Mouse (Mus musculus) small intestine, adult 2 months (tissue): ENCODE measurements around the gene Gm20403. TPM values are rescaled to one million over a fixed set of nuclear protein-coding genes. Genes with fewer than 3 reads are reported as not detected.

ENCODE experiments used
- H3K27ac ChIP-seq: fragments of 200-500 bp; 2 replicates; pipeline ENCODE4 v1.5.1; 2012; ENCODE audit warnings: low read depth, low read length, control low read depth, inconsistent platforms; ENCODE audit not compliant: insufficient read depth
- H3K27me3 ChIP-seq: fragments of 200-500 bp; 2 replicates; pipeline ENCODE4 v1.6.1; 2012; ENCODE audit warnings: mild to moderate bottlenecking, moderate library complexity, low read length, inconsistent platforms; ENCODE audit not compliant: control insufficient read depth, insufficient read depth
- H3K36me3 ChIP-seq: fragments of 200-500 bp; 2 replicates; pipeline ENCODE4 v1.6.1; 2012; ENCODE audit warnings: mild to moderate bottlenecking, low read length, control low read depth, inconsistent platforms; ENCODE audit not compliant: control insufficient read depth, insufficient read depth
- H3K4me1 ChIP-seq: fragments of 200-500 bp; 2 replicates; pipeline ENCODE4 v1.6.1; 2012; ENCODE audit warnings: low read length, inconsistent platforms, mixed read lengths; ENCODE audit not compliant: control insufficient read depth, insufficient read depth, insufficient read length
- H3K4me3 ChIP-seq: fragments of 200-500 bp; 2 replicates; pipeline ENCODE4 v1.5.1; 2012; ENCODE audit warnings: low read depth, mild to moderate bottlenecking, control low read depth, inconsistent platforms, low read length, moderate library complexity
- CTCF ChIP-seq: fragments of 200-500 bp; IDR thresholded peaks from 2 replicates; pipeline ENCODE4 v1.5.1; 2012; ENCODE audit warnings: low read depth, mild to moderate bottlenecking, control low read depth, inconsistent platforms, low read length, moderate library complexity, mixed read lengths; ENCODE audit not compliant: insufficient replicate concordance, insufficient read length; ENCODE audit errors: extremely low read depth
- POLR2A ChIP-seq: fragments of 200-500 bp; IDR thresholded peaks from 2 replicates; pipeline ENCODE4 v1.6.1; 2012; ENCODE audit warnings: low read depth, mild to moderate bottlenecking, control low read depth, inconsistent platforms, low read length, moderate library complexity
- WGBS: fragments of 180-500 bp; shearing (Covaris S2); methylation state at CpG from one replicate; pipeline ENCODE4 v1.1.7; 2018; 5-methylcytosine and 5-hydroxymethylcytosine counted together
- polyA plus RNA-seq: library from polyadenylated mRNA; depleted of rRNA; stranded (reverse); fragments of >200 nt; gene quantifications from 2 replicates; pipeline ENCODE4 v1.2.3, GENCODE M21; 2012

The Gm20403 gene
- polyA plus RNA-seq, 1 experiment = not detected

- peaks cover 5% of the 10 kb centered on the region for H3K36me3 ChIP-seq
- 88% methylated on average over 6 of the region's 6 CpGs for WGBS
- TF ChIP-seq POLR2A (no peak), CTCF (no peak)
Measured at GRCm38 (mm10) chr12:54981962-54982361, 4.4 kb downstream of the Gm20403 start.

GRCm38 (mm10) chr12:54980939-54981338, 5.4 kb downstream of the Gm20403 start:
- TF ChIP-seq POLR2A = no peak
- no peak for TF ChIP-seq CTCF

More at GRCm38 (mm10) chr12:54981962-54982361, 4.4 kb downstream of the Gm20403 start:
- Histone ChIP-seq H3K27me3 (no peaks in the 10 kb centered on the region), H3K4me3 (no peak overlapping the region), H3K27ac (no peak overlapping the region), H3K4me1 (peaks cover 4% of the 10 kb centered on the region; the same call in 1 of the 2 replicates)

GRCm38 (mm10) chr12:54980532-54980931, 5.8 kb downstream of the Gm20403 start:
- H3K4me1 ChIP-seq = peaks cover 4% of the 10 kb centered on the region; the same call in 1 of the 2 replicates
- peaks cover 5% of the 10 kb centered on the region for H3K36me3 ChIP-seq
- no peaks in the 10 kb centered on the region for H3K27me3 ChIP-seq
- 66% methylated on average over 6 of the region's 6 CpGs for WGBS
- TF ChIP-seq CTCF = no peak
- no peak overlapping the region for H3K27ac ChIP-seq
- no peak overlapping the region for H3K4me3 ChIP-seq

More at GRCm38 (mm10) chr12:54980939-54981338, 5.4 kb downstream of the Gm20403 start:
- peaks cover 4% of the 10 kb centered on the region; the same call in 1 of the 2 replicates for H3K4me1 ChIP-seq
- no peaks in the 10 kb centered on the region for H3K27me3 ChIP-seq
- 86% methylated on average over 5 of the region's 5 CpGs for WGBS
- peaks cover 5% of the 10 kb centered on the region for H3K36me3 ChIP-seq
- no peak overlapping the region for H3K4me3 ChIP-seq
- no peak overlapping the region for H3K27ac ChIP-seq

GRCm38 (mm10) chr12:54969033-54969432, 17.3 kb downstream of the Gm20403 start:
- 77% methylated on average over 3 of the region's 3 CpGs for WGBS
- H3K4me3 ChIP-seq = no peak overlapping the region
- H3K4me1 ChIP-seq = no peaks in the 10 kb centered on the region
- TF ChIP-seq CTCF (no peak), POLR2A (no peak)
- H3K36me3 ChIP-seq = peaks cover 40% of the 10 kb centered on the region
- no peaks in the 10 kb centered on the region for H3K27me3 ChIP-seq
- no peak overlapping the region for H3K27ac ChIP-seq

GRCm38 (mm10) chr12:54965532-54966160, 20.7 kb downstream of the Gm20403 start:
- Histone ChIP-seq H3K4me3 (no peak overlapping the region), H3K36me3 (peaks cover 21% of the 10 kb centered on the region), H3K4me1 (no peaks in the 10 kb centered on the region), H3K27me3 (no peaks in the 10 kb centered on the region), H3K27ac (no peak overlapping the region)
- TF ChIP-seq POLR2A (no peak), CTCF (no peak)
- WGBS = 95% methylated on average over 4 of the region's 4 CpGs

- Histone ChIP-seq H3K36me3 (peaks cover 5% of the 10 kb centered on the region), H3K27ac (no peak overlapping the region), H3K4me3 (no peak overlapping the region), H3K27me3 (no peaks in the 10 kb centered on the region), H3K4me1 (no peaks in the 10 kb centered on the region; the same call in 1 of the 2 replicates)
- 39% methylated on average over 2 of the region's 2 CpGs for WGBS
- TF ChIP-seq POLR2A (no peak), CTCF (no peak)
Measured at GRCm38 (mm10) chr12:54959569-54959968, 26.8 kb downstream of the Gm20403 start.

- no peaks in the 10 kb centered on the region; the same call in 1 of the 2 replicates for H3K4me1 ChIP-seq
- H3K27ac ChIP-seq = no peak overlapping the region
- no peak for TF ChIP-seq POLR2A
- H3K27me3 ChIP-seq = no peaks in the 10 kb centered on the region
- peaks cover 10% of the 10 kb centered on the region for H3K36me3 ChIP-seq
- H3K4me3 ChIP-seq = no peak overlapping the region
- 74% methylated on average over 2 of the region's 2 CpGs for WGBS
Measured at GRCm38 (mm10) chr12:54956974-54957373, 29.4 kb downstream of the Gm20403 start.
